Mouse (Mus musculus): ENCODE data around the gene Gm20867.
"Not testable (repeated sequence)": the region's sequence is repeated elsewhere in the genome, so short reads cannot be mapped to it uniquely, and the experiment has no call there.

The Gm20867 gene

GRCm38 (mm10) chrY:77963104-77963503, at the start of gene Gm20867:
Gm20867 (minus strand) TSS chrY:77963204.
- DNase-seq (ENCODE audit: low spot score in 2 of 2): not testable (repeated sequence)
